Mouse (Mus musculus) cerebellum, adult 11 months (tissue): ENCODE measurements around the gene Clic4.
"Not testable (repeated sequence)": the region's sequence is repeated elsewhere in the genome, so short reads cannot be mapped to it uniquely, and the experiment has no call there.

Experiments
- DNase-seq: peaks from one replicate; pipeline ENCODE4 v3.0.0; 2022

Clic4 gene

DNA sequence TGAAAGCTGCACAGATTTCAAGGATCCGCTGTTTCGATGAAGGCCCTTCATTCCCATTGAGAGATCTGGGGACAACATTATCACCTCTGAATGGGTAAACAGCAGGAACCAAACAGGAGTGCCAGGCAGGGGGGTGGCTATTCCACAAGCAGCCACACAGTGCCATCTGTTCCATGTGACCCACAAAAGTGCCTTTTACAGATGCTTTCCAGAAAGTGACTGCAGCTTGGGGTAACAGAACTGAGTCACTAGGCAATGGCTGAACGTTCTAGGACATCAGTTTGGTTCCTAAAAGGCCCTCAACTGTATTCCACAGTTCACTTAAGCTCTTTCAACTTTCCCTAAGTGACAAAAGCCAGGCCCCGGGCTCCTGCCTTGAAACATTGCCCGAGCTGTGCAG, 42.0 kb downstream of the Clic4 start:
- no peak for DNase-seq

DNA sequence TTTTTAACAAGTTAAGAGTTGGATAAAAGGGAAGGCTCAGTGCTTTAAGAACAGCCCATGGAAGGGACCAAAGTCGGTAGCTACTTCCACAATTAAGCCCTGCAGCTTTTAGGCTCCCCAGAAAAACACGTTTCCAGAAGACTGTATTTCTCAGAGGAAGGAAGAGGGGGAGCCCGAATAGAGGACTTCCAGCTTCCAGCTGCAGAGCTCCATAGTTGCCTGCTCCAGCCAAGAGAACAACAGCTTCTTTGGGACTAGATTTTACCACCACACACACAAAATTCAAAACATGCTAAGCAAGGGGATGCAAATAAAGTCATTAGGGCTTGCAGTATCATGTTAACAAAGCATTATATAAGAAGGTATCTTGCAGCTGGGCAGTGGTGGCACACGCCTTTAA, 42.7 kb downstream of the Clic4 start:
- DNase-seq, result no peak

DNA sequence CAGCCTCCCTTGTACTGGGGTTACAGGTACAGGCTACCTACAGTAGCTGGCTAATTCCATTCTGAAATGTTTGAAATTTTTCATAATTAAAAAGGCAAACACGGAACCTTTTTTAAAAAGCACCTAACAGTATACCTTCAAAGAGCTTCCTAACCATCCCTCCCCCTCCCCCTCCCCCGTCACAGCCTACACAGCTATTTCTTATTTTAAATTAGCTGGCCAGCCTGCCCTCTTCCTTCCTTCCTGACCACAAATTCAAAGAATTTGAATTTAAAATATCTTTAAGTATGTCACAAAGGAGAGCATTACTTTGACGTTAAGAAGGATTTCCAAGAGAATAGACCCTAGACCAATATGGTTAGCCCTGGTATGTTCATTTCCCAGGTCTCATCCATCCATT, 44.5 kb downstream of the Clic4 start:
- no peak for DNase-seq

DNA sequence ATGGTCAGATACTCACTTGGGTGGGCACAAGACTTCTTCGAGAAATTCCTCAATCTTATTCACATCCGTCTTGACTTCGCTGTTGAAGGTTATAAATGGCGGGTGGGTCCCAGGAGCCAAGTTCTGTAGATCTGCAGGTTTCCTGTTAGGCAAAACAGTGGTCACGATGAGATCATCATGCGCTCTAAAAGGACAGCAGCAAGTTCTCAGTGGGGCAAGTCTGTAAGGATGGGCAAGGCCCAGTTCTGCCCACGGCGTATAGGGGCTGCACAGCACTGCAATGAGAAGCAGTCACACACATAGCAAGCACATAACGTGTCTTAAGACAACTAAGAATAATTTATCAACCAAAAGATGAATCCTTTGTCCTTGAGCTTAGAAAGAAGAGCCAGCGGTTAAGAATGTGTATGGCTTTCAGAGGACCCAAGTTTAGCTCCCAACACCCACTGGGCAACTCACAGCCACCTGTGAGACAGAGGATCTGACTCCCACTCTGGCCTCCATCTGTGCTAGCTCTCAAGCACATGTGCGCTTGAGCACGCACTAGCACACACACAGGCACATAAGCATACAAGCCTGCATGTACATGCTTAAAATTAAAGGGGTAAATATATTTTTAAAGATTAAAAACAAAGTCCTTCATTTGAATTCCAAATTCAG, 46.5 kb downstream of the Clic4 start:
- DNase-seq, result no peak

DNA sequence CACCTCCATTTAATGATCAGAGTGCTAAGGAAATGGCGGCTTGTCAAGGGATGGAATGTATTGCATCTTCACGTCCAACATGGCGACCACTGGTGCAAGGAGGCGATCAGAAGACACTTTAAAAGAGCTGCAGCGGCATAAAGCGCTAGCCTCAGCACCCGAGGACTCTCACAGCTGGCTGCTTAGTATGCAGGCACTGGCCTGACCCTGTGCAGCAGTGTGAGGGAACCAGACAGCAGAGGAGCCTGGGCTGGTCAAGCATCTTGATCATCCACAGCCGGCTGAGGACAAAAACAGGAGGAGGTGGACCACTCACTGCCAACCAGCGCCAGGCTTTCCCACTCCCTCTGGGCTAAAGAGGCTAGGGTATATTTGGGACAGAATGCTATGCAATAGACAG, 48.8 kb downstream of the Clic4 start:
- DNase-seq, result no peak

DNA sequence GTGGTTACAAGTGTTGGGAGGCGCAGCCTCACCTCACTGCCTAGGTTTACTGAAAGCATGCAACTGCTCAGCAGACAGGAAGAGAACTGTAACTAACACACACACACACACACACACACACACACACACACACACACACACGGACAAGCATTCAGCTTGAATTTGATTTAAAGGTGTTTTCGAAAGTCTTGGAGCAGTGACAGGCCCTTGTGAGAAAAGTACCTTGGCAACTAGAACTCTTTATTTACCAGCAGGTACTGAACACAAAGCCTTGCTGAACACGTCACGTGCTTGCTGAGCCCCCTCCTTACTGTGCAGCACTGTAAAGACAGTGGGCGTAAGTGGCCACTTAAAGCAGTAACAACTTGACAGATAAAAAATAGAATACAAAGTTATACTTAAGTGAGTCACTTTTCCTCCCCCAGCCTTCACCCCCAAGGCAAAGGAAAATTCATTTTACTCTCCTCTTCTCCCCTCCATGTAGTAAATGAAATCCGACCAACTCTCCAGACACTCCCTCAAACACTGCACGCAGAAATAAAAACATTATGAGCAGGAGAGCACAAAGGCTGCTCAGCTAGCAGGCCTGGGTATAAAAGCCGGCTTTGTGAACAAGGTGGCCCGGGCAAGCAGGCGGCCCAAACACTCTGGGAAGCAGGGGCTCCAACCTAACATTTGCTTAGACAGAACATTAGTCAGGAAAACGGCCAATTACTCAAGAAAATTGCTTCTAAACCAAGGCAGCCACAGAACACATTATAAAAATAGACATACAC, 50.8 kb downstream of the Clic4 start:
- no peak for DNase-seq

DNA sequence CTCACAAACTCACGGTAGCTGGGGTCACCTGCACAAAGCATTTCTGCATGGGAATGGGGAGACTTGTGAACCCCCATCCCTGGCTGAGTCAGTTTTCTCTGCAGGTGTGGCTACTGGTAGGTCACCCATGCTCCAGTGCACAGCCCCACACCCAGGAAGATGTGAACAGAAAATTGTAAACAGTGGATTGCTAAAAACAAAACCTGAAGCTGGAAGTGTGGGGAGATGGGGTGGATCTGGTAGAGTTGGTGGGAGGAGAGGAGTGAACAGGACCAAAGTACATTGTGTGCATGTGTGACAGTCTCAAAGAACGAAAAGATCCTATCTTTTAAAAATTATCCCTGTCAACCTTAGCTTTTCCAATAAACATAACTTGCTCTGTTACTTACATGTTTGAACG, 52.0 kb downstream of the Clic4 start:
- DNase-seq, result no peak

DNA sequence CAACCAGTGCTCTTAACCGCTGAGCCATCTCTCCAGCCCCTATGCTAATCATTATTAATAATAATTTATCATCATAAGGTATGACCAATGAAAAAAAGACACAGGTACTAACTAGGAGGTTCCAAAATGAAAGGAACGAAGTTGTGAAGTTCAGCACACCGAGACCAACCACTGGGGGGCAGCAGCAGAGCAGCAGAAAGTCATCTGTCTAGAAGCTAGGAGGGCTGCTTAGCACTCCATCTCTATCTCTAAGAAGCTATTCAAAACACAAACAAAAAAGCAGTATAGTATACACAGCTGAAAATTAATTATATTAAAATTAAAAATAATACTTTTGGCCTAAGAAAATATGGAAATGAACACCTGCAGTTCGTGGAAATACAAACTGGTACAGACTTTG, 53.0 kb downstream of the Clic4 start:
- DNase-seq, result peak; percentile 25

DNA sequence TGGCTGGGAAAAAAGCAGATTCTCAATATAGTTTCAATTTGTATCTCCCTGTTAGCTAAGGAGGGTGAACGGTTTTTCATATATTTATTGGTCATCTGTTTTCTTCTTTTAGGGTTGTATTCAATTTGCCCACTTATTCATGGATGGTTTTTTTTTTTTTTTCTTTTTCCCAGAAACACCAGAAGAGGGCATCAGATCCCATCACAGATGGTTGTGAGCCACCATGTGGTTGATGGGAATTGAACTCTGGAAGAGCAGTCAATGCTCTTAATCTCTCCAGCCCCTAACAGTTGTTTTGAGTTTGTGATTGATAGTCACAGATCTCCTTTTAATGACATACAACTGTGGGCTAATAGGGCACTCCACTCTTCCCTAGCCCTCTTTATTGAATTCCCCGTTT, 62.8 kb downstream of the Clic4 start:
- no peak for DNase-seq

DNA sequence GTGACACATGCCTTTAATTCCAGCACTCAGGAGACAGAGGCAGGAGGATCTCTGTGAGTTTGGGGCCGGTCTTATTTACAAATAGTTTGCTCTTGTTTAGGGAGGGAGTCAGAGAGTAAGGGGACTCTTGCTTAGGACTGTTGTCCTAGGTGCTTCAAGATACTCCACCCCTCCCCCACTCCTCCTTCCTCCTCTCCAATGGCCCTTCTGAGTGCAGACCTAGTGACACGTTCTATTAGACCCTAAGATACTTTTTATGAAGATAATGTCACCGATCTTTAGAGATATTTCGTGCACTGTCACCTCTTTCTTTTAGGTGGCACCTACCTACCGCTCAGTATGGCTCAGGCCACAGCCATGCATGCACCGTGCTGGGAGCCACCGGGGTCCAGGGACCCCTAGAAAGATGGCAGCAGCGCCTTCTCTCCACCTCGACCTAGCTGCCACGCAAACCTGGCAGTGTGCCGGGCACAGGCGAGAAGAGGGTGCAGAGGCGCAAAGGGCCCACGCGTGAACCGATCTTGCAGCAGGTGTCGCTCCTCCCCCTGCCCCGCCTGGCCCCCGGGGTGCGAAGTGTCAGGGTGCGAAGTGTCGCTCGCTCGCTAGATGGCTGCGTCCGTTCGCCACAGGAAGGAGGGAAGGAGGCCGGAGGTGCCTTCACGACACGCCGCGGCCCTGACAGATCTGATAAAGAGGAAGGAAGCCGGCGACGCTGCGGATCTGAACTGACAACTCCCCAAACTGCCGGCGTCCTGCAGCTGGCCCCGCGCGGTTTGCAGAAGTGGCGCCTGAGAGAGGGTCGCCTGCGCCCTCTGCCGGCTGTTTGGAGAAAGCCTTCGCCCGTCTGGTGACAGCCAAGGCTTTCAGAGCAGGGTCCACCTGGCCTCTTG, 66.7 kb downstream of the Clic4 start:
- DNase-seq, result peak; percentile 49

DNA sequence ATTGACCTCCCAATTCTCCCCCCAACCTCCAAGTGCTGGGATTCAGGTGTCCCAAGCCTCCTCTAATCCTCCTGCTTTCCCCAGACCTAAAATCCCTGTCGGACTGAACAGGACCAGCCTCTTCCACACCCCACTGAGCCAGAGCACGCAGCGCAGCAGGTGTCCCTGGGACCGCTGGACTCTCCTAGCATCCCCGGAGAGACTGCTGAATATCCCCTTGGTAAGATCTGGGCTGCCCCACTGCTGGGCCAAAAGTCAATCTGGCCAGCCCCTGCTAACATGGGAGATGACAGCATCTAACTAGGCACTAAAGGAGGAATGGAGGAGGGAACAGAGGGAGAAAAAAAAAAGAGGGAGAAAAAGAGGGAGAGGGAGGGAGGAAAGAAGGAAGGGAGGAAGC, 67.4 kb downstream of the Clic4 start:
- no peak for DNase-seq

DNA sequence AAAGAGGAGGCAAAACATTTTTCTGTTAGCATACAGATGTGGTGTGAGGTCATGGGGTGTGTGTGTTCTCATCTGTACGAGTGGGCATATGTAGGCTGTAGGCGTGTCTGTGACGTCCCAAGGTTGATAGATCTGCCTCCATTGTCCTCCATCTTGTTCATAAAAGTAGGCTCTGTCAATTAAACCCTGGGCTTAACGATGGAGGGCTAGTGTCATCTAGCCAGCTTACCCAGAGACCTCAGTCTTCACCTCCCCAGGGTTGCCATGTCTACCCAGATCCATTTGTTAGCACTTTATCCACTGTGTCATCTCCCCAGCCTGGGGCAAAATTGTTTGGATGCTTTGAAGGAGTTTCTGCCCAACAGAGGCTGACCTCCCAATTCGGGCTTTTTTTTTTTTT, 67.9 kb downstream of the Clic4 start:
- DNase-seq, result no peak

DNA sequence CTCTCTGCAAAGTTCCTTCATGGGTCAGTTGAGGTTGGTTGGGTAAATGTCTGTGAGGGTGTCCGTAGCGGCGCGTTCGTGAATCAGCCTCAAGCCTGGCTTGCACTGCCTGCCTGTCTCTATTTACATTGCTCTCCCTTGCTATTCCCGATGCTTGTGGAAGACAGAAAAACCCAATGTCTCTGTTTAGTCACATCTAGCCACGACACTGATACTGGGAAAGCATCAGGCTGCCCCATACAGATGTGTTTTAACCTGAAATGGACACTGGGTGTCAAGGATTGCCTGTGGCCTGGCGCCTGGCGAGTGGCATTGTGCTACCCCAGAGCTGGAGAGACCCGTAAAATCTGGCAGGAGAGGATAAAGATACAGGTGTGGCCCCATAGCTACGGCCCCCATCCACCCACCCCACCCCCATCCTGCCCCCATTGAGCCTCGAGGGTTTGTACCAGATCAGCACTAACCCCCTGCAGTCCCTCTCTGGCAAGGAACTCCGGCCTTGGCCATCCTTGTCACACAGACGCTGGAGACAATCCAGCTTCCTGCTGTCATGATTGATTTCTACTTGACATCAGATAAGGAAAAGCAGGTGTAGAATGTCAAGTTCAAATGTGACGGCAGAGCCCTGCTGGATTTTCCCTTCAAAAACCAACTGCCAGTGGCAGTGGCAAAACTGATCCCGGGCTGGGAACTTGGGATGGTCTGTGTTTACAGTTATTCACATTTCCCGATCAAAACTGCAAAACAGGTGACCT, 68.6 kb downstream of the Clic4 start:
- DNase-seq, result no peak

DNA sequence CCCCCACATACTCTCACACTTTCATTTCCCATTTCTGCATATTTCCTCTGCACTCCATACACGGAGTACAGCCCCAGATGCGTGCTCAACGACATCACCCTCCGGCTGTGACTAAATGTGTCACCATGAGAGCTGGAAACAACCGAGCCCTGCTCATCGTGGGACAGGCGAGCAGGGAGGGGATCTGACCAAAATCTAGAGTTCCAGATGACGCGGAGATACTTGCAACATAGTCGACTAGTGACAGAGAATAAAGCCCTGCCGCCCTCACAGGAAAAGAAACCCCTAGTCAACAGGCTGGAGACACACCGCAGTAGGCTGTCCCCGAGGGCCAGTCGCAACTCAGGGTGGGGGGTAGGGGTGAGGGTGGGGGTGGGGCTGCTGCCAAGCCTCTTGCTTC, 69.3 kb downstream of the Clic4 start:
- no peak for DNase-seq

DNA sequence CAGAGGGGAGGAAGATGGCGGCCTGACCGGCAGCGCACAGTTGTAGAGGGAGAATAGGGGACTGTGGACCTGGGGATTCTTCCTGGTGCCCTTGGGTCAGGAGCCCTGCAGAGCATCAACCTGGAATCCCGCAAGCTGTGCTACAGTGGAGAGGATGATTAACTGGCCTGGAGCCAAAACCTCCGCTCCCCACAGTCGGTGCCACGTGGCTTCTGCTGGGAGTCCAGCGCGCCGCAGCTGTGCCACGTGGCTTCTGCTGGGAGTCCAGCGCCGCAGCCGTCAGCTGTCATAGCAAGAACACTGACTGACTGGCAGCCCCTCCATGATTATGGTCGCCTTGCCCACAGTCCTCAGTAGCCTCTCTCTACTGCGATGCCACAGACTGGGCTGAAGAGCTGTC, 70.8 kb downstream of the Clic4 start:
- DNase-seq, result no peak

DNA sequence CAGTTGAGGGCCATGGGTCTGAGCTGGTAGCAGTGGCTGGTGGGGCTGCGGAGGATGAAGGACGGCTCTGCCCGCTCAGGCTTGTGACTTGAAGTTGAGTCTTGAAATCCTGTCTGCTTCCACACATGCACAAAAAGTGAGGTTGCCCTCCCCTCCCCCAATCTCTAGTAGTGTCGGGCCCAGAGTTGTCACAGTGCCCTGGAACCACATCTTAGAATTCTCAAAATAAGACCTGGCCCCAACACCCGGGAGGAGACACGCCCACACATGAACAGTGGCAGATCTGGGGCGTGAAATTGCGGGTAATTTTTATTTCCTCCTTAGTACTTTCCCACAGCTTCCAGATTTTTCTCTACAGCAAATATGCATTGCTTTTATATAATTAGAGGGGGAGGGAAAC, 74.8 kb downstream of the Clic4 start:
- DNase-seq, result no peak

DNA sequence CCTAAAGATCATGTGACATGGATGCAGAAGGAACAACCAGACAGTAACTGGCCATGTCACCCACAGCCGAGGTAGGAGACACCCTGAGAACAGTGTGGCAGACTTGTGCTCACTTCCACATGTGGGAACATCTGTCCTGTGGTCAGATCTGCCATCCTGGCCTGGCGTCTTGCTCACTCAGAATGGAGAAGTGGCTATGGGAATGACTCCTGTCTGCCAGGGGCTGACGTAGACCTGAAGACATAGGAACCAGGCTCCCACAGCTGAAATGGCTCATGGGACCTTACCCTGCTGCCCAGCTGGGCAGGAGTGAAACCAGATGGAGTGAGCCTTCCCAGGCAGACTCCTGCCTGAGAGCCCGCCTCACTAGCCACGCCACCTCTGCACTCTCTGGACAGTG, 79.8 kb downstream of the Clic4 start:
- no peak for DNase-seq

DNA sequence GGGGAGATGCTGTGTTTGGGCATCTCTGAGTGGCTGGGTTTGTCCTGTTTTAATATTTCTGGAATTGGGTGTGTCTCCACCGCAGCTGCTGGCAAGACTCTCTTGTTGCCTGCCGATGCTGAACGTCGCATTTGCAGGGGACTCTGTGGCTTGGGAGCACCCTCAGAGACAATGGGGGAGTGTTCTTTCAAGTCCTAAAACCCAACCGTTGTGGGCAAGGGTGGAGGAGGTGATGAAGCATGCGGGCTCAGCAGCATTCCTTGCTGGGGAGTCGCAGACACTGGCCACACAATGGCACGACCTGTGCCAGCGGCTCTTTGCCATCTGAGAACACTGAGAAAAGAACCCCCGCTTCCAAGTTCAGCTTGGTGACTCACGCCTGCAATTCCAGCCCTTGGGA, 81.0 kb downstream of the Clic4 start:
- no peak for DNase-seq

DNA sequence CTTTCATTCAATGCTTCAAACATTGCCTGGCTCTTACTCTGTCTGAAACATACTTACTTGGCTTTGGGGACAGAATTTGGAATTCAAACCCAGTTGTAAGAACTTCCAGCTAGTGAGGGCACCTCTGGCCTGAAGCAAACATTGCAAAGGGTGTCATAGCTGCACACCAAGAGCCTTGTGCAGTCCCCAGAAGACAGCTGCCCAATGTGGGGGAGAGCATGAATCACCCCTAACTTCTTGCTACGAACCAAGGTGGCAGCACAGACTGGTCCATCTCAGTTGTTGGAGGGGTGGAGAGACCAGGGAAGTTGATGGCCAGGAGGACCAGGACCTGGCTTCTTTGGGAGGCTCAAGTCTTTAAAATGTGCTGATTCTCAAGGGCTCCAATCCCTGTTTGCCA, 81.4 kb downstream of the Clic4 start:
- no peak for DNase-seq

DNA sequence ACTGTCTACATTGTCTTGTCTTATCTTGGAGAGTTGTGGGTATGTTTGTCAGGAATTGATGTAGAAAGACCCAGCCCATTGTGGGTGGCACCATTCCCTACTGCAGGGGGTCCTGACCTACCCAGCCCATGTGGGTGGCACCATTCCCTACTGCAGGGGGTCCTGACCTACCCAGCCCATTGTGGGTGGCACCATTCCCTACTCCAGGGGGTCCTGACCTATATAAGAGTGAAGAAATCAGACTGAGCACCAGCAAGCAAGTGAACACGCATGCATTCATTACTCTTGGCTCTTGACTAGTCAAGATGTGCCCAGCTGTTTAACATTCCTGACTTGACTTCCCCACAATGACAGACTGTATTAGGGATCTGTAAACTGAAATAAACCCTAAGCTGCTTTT, 82.2 kb downstream of the Clic4 start:
- DNase-seq, result no peak

DNA sequence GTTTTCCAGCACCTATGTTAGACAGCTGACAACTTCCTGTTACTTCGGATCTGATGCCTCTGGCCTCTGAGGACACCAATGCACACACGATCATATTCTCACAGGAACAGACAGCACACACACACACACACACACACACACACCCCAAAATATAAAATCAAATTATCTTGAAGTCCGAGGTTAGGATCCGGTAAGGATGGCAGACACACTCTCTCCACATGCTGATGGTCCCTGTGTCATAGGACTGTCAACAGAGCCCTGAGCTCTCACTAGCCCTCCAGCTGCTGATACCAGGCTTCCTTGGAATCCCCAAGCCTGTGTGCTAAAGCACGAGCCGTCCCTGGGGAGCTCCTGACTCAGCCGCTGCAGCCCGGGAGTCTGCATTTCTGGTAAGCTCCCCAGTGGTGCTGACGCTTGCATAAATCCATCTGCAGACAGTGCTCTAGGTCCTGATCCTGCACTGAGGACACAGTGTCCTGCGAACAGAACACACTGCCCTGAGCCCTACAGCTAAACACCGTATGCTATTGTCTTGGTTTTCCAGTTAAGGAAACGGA, 83.1 kb downstream of the Clic4 start:
- no peak for DNase-seq

DNA sequence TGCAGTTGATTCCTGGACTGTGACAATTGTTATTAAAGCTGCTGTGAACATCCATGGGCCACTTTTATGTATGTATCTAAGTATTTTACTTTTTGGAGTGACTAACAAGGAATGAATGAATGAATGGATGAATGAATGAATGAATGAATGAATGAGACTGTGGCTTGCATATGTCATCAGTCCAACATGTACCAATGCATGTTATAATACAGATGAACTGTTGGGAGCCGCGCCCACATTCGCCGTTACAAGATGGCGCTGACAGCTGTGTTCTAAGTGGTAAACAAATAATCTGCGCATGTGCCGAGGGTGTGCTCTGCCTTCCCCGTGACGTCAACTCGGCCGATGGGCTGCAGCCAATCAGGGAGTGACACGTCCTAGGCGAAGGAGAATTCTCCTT, 88.3 kb downstream of the Clic4 start:
- not testable (repeated sequence) for DNase-seq

DNA sequence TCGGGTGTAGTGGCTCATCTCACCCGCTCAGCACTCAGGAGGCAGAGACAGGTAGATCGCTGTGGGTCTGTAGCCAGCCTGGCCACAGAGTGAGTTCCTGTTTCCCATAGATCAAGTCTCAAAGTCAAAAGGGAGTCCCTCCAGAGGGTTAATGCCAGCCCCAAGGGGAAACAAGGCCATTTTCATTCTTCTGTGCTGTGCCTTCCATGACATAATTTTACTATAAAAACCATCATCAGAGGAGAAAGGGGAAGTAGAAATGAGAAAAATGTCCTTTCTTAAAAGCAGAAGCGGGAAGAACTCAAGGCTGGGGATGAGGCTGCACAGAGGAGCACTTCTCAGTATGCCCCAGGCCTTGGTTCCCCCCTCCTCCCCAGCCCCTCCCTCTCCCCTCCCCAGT, 90.8 kb downstream of the Clic4 start:
- no peak for DNase-seq
